Mouse (Mus musculus) leukemia stem cell, adult 10-12 weeks (primary cell): ENCODE measurements around the gene Chp2. TPM values are rescaled to one million over a fixed set of nuclear protein-coding genes. Genes with fewer than 3 reads are reported as not detected.

Source experiments
- polyA plus RNA-seq: library from polyadenylated mRNA; stranded (reverse); fragments of >175 nt; gene quantifications from 2 replicates; pipeline ENCODE4 v1.2.3, GENCODE M21; 2012; ENCODE audit warnings: low replicate concordance

The Chp2 gene
- polyA plus RNA-seq: 0.24 TPM in 2 replicates

DNA sequence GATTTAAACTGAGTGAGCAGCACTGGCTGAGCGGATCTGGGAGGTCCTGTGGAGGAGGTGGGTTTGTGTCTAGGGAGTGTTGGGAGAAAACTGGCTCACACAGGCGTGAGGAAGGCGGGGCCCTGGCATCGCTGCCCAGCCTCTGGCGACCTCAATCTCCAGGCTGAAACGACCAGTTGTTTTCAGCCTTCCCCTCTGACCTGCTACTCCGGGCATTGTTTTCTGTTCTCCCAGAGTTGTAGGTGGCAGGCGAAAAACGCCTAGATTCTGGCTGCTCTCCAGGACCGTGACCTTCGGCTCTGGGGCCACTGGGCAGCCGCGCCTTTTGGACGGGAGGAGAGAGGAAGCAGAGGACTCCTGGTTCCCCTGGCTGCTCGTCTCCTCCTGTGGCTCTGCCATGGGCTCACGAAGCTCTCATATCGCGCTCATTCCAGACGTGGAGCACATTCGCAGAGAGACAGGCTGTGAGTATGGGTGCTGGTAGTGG, at the start of gene Chp2:
Gene Chp2 (plus strand): TSS at position 182 of the 487 bp plus-strand sequence.

GRCm38 (mm10) chr7:122186043-122186442, 33.3 kb upstream of the Chp2 start, which contains the start of gene Ern2:
Gene Ern2, minus strand, starts transcription at chr7:122186207.

Other genes with a start within 250 kb of the Chp2 start
- 5.0 and 6.4 TPM in 2 replicates for gene Cog7, start 237.8 kb upstream of the Chp2 start, polyA plus RNA-seq
- 71.3 and 115 TPM in 2 replicates for gene Gga2, start 198.3 kb upstream of the Chp2 start, polyA plus RNA-seq
- 19.6 and 43.1 TPM in 2 replicates for gene Ubfd1, start 152.3 kb upstream of the Chp2 start, polyA plus RNA-seq
- 8.2 and 12.2 TPM in 2 replicates for gene Ears2, start 152.2 kb upstream of the Chp2 start, polyA plus RNA-seq
- 807 and 1,445 TPM in 2 replicates for gene Ndufab1, start 117.6 kb upstream of the Chp2 start, polyA plus RNA-seq
- 1.7 and 2.3 TPM in 2 replicates for gene Palb2, start 86.5 kb upstream of the Chp2 start, polyA plus RNA-seq
- gene Dctn5, start 86.5 kb upstream of the Chp2 start, polyA plus RNA-seq: 4.3 TPM in 2 replicates
- gene Plk1, start 60.1 kb upstream of the Chp2 start, polyA plus RNA-seq: 91.3 and 152 TPM in 2 replicates
- gene Ern2, start 33.3 kb upstream of the Chp2 start, polyA plus RNA-seq: not detected in 2 replicates
- 8.0 and 8.4 TPM in 2 replicates for gene Prkcb, start 69.3 kb downstream of the Chp2 start, polyA plus RNA-seq